Mouse (Mus musculus) kidney, postnatal 10 days (tissue): ENCODE measurements at regions not wholly inside any gene's neighbourhood (a gene's known extent, or its start where the extent isn't known, plus 50 kb on each side); places are given as distances from the start of the nearest gene placed in this dataset.

ENCODE experiments used
- DNase-seq: peaks from one replicate; pipeline ENCODE4 v3.0.0; 2021; ENCODE audit warnings: mixed read lengths

DNA sequence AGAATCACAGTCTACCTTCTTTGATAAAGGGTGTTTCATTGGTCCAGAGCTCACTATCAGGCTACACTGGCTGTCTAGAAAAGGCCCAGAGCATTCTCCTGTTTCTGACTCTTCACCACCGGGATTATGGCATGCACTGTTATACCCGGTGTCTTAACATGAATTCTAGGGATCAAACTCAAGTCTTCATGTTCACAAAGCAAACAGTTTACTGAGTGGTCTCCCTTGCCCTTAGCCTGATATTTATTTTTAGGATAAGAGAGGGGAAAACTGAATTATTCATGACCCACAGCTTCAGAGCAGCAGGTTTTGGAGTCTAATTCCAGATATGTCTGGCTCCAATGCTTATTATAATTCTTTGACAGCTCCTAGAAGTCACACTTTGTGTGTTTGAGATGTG, 596.0 kb upstream of the Gm26657 start:
- DNase-seq = no peak

DNA sequence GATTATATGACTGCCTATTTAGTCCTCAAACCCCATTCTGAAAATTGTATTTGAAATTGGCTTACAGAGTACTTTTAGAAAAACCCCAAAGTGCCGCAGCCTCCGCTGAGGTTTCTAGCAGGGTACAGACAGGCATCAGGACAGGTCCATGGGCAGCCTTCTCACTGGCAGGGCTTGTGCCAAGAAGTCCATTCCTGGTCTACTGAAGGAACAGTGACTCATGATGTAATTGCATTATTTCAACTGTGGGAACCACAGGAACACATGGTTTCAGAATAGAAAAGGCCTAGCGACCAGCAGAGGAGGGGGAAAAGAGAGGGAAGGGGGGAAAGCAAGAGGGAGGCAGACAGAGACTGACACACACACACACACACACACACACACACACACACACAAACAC, 603.0 kb upstream of the Gm26657 start:
- DNase-seq = no peak

DNA sequence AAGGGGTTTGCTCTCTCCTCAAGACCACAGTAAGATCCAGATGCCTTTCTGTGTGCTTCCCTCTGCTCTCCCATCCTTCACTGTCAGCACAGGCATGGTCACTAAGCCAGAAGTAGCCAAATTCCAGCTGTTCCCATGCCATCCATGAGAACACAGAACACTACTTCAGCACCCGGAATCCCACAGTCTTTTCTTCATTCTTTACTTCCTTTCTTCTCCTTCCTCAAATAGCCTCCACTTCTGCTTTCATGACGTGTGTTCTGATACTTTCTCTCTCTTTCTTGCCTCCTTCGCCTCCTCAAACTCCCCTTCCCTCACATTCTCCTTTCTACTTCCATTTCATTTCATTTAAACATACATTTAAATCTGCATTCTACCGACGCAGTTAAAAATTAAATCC, 602.1 kb upstream of the Klf4 start:
- no peak for DNase-seq

DNA sequence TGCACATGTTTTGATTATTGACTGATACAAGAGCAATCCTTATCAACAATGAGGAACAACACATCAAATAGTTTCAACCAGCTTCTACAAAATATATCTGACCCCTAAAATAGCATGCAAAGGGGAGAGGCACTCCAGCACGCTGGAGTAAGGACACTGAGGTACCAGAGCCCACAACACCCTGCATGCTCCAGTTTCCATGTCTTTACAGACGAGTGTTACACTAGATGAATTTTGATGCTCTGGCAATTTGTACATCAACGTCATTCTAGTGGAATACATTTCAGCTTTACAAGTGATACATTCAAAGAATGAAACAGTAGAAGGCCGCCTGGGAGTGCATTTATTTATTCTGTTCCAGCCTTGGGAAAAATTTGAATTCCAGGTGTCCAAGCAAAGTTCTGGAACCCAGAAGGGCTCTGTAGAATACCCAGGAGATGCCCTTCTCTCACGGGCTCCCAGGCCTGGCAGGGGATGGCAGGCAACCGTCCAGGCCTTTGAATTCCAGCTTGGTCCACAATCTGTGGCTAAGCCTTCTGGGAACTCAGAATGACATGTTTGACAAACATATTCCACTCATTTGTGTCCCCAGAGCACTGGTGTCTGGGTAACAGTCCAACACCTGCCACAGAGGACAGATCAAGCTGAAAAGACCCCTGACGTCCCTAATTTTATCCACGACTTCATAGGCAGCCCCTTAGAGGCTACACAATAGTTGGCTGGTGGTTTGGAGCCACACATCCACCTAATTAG, 595.6 kb upstream of the Klf4 start:
- no peak for DNase-seq

DNA sequence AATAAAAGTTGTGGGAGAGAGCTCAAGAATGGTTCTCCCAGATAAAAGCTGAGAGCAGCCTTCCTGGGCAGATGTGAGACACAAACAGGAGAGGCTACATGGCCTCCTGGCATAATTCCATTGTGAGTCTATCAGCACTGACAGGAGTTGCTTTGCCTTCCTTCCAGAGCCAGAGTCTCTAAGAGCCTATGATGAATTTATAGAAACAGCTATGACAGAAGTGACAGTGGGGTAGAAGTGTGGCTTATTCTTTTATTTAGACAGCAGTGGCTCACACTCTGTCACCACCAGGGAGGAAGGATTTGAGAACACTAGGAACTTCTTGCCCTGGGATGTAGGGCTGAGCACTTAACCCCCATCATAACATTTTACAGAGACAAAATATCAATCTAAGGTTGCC, 592.2 kb upstream of the Klf4 start:
- no peak for DNase-seq

DNA sequence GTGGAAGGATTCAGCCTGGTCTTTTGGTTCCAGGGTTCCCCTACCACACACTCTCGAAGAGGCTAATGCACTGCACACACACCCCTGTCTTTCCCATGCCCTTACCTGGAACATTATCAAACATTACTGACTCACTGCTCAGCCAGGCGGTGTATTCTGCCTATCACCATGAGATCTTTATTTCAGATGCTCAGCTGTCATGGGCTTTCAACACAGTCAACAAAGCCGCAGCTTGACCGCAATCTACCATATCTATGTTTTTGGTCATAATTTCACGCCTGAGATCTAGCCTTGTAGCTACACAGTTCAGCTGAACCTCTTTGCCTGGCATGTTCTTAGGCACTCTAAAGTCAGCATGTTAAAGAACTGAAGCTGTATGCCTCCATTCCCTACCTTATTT, 589.9 kb upstream of the Klf4 start:
- no peak for DNase-seq

DNA sequence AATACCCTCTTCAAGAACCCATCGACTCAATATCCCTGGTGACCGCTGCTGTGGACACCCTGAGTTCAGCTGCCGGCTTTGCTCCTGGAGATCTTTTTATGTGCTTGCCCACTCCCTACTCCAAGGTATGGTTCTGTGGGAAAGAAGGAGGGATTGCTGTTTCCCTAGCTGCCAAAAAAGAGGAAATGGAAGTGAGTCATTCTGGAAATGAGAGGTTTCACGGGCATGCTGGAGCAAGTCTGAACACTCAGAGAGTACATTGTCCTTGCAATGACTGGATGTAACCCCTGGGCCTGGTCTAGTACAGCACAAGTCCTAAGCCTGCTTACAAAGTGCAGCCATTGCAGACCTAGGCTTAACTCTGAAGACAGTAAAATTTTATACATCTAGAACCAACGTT, 589.4 kb upstream of the Klf4 start:
- DNase-seq = no peak

DNA sequence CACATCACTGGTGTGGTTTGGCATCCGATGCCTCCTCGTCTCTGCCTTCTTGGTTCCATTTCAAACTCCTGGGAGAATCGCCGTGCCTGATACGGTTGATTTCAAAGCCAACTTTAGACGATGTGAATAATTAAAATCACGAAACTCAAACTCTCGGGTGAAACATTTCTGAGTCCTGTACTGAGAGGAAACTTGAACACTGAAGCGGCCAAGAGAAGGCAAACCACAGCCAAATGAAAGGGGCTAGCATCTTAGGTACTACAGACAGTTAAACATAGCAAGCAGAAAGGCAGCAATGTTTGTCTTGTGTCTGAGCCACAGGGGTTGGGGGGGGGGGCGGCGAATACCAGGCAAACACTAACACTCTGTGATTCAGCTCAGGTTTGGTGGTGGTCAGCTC, 588.1 kb upstream of the Klf4 start:
- no peak for DNase-seq

DNA sequence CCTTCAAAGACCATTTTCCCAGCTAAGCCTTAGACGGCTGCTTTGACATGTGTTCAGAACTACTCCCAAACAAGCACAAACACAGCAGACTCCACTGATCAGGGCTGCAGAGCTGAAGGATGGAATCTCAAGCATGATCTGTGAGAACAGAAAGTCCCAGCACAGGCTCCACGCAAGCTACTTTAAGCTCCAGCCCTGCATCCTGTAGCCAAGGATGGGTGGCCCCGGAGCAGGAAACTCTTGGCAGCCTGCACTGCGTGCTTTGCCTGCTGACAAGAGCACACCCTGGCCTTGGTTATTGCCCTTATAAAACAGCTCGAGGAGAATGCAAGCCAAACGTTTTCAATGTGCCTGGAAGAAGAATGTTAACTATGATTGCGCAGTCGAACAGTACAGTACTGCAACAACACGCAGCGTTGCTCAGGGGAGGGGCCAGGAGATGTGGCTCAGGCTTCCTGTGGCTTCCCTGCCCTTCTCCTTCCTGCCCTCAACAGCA, 581.5 kb upstream of the Klf4 start:
- DNase-seq = peak; percentile 84

DNA sequence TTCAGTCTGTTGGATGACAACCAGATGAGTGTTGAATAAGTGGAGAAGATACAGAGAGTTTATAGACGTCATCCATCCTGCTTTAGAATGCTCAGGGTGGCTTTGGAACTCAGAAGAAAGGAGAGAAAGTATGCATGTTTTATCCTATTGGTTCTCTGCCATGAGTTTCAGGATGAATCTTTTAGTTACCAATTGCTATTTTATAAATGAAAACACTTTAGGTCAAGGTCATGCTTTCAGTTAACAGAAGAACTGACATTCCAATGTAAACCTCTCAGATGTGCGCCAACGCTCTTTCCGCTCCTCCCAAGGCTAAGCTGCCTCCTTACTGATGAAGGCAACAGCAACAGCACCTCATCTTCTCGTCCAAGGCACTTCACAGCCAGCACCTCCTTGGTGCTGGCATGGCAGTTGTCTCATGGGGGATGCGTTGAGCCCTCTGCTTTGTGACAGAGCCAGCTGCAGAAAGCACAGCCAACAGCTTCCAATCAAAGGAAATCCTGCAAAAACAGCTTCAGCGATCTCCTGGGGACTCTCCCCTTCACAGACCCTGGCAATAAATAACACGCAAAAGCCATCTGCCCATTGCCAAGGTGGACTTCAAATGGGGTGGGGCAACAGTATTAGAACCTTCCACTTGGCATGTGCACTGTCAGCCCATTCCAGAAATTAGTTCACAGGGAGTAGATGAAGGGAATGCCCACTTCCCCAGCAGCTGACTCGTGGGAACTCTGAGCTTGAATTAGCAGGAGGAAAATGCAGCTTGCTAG, 580.9 kb upstream of the Klf4 start:
- DNase-seq = peak; percentile 30

DNA sequence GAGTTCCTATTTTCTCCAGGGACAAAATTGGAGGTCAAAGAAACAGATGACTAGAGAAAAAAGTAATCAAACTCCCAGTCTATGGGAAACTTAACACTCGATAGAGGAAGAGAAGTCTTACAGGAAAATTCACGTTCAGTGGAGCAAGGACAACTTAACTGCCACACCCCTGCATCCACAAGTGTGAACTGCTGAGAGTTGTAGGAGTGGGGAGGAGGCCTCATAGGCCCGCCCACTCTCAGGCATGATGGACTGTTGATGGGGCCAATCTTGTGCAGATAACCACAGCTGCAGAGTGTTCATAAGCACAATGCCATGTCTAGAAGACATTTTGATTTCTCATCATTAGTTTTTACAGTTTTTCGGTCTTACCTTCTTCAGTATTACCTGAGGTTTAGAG, 574.7 kb upstream of the Klf4 start:
- no peak for DNase-seq

DNA sequence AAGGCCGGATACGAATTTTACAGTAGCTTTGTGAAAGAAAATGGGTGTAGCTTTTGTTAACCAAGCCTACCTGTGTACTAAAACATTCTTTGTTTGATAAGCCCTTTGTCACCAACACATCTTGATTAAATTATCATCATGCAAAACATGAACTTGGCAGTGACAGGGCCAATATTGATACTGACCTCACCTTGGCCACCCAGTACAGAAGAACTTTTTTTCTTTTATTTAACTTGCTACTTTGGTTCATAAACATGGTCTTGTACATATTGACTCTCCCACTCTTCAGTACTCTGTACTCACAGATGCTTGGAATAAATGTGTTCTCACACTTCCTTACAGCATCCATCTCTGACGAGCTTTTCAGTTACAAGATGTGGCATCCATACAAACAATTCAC, 570.0 kb upstream of the Klf4 start:
- no peak for DNase-seq

DNA sequence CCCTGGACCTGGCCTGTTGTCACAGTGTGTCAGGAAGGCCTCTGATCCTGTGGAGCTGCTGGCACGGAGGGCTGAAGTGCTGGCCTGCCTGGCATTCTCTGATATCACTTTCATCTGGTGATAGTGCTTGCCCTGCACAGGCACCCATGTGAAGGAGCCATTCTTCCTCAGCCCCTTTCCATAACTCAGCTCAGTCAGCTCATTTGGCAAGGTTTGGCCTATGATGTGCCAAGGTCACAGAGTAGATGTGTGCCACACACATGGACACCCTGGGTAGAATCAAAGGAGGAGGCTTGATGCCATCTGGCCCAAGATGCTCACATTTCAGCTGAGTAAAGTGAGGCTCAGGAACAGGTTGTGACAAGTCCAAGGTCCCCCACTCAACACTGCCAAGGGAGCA, 558.5 kb upstream of the Klf4 start:
- no peak for DNase-seq

DNA sequence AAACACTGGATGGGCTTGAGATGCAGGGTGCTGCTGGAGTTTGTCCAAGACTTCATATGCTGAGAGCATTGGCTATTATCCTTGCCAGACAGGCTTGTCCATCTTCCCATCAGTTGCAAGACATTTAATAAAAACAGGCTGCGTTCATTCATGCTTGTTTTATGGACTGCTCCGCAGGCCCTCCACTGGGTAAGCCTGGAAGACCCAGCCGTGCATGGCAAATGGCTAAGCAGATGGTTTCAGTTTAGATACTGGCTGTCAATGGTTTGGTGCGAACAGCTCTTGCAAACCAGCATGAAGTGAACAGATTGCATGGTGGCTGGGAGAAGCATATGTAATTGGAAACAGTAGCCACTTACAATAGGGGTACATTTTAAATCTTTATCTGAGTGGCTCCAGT, 556.4 kb upstream of the Klf4 start:
- no peak for DNase-seq

DNA sequence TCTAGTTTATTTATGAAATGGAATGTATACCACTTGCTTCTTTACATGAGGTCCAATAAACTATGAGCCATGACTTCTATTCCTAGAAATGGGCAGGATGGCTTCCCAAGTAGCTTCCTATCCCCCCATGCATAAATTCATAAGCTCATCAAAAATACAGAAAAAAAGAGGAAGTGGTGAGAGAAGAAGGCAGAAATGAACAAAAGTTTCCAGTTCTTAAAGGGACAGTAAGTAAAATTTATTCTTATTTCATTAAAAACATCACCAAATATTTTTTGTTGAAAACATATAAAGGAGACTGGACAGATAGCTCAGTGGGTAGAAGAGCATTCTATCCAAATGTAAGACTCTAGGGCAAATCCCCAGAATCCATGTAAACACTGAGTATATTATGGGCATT, 554.0 kb upstream of the Klf4 start:
- DNase-seq = no peak

DNA sequence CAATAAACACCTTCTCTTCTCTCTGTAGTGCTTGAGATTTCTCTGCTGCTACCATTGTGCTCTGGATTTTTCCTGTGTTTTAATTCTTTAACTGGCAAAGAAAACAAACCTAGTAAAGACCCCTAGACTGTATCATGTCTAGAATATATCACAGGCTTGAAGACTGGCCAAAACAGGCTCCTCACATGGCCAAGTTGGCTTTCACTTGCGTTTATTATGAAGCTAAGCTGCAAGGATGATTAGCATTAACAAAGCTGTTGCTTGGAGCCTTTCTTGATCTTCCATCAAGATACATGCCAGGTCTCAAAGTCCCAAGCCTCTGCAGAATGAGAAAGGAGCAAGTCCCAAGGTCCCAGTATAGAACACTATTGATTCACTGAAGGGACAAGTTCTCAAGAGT, 551.9 kb upstream of the Klf4 start:
- DNase-seq = no peak

DNA sequence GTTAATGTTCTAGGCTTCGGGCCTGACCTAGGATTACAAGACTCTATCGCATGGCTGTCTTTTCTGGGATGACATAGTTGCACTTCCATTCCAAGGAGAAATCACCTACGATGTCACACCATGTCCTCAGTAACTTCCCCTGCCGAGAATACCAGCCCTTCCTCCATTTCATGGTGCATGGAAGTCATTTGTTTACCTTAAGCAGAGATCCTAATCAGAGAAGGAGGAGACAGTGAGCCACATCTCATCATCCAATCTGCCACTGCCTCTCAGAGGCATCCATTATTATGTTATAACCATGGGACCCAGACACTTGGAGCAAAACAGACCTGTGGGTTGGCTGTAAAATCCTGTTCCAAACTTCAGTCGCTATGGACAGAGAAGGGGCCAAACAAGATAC, 550.1 kb upstream of the Klf4 start:
- no peak for DNase-seq

DNA sequence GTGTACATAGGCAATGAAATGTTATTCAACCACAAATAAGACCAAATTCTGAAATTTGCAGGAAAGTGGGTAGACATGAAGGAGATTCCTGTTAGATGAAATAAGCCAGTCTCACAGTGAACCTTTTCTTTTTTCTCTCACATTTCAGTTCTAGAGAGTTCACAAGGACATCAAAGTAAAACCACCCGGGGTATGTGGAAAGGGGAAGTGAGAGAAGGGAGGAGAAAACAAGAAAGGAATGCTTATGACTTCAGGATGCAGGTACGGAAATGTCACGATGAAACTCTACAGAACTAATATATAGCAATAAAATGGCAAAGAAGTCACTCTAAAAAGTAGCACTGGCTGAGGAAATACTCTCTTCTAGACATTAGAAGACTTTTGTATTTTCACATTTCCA, 548.7 kb upstream of the Klf4 start:
- DNase-seq = no peak

DNA sequence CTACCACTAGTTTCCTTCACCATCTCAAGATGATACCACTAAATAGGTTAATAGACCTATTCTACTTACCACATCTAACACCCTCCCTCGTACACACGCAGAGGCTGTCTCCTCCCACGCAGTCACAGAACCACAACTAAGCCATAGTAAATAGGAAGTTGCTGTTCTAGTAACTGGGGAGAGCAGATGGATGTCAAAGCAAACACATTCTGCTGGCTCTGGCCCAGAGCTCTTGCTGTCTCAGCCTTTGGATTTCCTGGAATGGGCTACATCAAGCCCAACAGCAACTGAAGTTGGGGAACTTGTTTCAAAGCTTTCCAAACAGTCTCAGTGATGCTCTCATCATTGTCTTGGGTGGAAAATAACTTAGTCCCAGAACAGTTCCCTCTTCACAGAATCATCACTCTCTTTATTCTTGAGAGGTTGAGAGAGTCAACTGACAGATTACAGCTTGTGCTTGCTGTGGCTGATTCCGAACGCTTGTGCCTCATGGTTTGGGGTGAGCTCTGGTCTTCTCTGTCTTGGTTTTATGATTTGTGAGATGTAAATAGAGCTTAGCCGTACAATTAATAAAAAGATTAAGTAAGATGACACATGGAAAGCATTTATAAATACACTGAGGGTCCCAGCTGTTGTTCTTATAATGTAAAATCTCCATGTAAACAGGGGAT, 538.5 kb upstream of the Klf4 start:
- DNase-seq = peak; percentile 73

DNA sequence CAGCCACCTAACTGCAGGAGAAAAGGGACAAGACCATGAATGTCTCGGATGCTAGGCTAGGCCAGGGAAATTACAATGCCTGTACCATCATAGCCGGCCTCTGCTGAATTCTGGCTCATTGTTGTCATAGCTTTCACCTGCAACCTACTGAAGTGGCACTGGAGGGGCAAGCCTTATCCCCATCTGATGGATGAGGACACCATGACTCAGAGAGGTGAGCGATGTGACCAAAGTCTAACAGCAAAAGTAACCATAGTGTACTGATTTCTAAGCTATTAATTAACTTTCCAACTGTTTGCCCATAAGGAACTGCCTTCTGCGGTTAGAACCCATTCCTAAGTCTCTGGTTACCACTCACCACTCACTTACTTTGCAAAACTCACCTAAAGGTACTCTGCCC, 536.6 kb upstream of the Klf4 start:
- no peak for DNase-seq

DNA sequence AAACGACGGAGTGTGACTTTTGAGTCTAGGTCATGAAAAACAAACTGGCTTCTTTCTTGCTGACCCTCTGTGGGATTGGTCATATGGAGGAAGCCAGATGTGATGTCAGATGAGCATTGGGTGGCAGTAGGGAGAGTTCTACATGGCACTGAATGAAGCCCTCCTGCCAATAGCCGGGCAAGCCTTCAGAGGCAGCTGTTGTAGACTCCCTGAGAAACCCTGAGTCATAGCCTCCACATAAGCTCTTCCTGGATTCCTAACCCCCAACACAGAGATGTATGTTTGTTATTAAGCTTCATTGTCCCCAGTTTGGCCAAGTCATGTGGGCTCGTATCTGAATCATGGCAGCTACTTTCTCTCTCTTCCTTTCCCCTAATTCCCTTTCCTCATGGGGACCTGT, 532.4 kb upstream of the Klf4 start:
- no peak for DNase-seq

DNA sequence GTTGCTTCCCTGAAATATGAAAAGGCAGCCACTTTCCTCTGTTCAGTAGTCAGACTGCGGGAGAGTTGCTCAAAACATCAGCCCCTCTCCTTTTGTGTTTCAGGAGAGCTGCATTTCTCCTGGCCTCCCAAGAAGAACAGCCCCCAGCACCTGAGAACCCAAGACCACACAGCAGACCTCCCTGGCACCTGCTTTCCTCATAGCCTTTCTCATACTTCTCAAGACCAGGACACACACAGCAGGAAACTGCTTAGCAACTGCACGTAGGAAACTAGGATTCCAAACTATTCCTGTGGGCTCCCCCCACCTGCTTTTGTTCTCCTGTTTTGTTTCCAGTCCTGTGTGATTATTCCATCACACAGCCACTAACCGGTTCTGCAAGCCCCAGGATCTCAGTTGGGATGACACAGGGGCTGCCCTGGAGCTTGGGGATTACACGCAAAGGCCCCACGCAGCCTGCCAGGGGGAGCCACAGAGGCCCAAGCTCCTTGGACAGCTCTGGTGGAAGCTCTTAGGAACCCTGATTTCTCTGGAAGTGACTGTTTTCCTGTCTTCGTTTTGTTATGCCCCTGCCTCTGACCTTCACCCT, 519.6 kb upstream of the Klf4 start:
- peak; percentile 24 for DNase-seq

DNA sequence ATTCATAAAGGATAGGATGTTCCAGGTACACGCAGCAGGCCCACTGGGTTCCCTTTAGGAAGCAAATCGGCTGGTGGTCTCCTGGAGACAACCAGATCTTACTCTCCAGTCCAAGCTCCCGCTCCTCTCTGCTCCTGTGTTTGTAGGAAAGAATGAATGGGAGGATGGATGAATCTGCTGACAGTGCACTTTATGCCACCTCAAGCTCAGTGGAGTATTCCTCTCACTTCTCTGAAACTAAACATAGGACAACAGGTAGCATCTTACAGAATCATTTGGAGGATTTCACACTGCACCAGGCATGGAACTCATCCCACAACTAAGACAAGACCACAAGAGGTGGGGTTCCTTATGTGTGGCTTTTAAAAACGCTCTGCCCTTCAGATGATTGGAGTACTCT, 507.1 kb upstream of the Klf4 start:
- DNase-seq = no peak

DNA sequence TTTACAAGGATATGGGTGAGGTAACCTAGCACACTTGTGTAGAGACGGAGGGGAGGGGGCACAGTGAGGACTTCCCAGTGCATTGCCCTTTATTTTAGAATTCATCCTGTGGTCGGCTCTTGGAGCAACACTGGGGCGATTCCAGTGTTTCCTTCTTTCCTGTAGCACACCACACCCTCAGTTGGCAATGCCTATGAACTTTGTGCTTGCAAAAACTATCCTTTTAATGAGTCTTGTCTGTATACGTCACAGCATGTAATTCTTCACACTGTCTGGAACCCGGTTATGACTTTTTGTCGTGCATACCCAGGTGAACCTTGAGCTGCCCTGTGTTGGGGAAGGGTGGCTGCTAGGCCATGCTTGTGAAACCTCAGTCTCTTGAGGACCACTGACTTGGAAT, 504.1 kb upstream of the Klf4 start:
- DNase-seq = no peak
